Mouse (Mus musculus) midbrain, postnatal 0 days (tissue): ENCODE measurements at regions not wholly inside any gene's neighbourhood (a gene's known extent, or its start where the extent isn't known, plus 50 kb on each side); places are given as distances from the start of the nearest gene placed in this dataset.
A peak's percentile ranks its signal among the peaks of the same experiment; 100 is the strongest.

Source experiments
- ATAC-seq: fragments of 200-750 bp; cut with Nextera tagmentation; 2 replicates; pipeline ENCODE4 v1.8.0; 2017; ENCODE audit warnings: moderate number of reproducible peaks, mild to moderate bottlenecking, moderate TSS enrichment, moderate library complexity; ENCODE audit not compliant: low FRiP score
- DNase-seq: peaks from one replicate; pipeline ENCODE4 v3.0.0-alpha.2; 2015; ENCODE audit warnings: low spot score
- H3K27ac ChIP-seq: fragments of 300-500 bp; sonication (generic); 2 replicates; pipeline ENCODE4 v1.5.1; 2014; ENCODE audit warnings: low read depth, mild to moderate bottlenecking, low read length, mixed read lengths
- H3K27me3 ChIP-seq: fragments of 300-500 bp; sonication (generic); 2 replicates; pipeline ENCODE4 v1.6.1; 2014; ENCODE audit warnings: low read length, control low read depth, mixed read lengths; ENCODE audit not compliant: insufficient read depth
- H3K36me3 ChIP-seq: fragments of 300-500 bp; sonication (generic); 2 replicates; pipeline ENCODE4 v1.6.1; 2014; ENCODE audit warnings: low read length, control low read depth, mixed read lengths; ENCODE audit not compliant: insufficient read depth
- H3K4me1 ChIP-seq: fragments of 300-500 bp; sonication (generic); 2 replicates; pipeline ENCODE4 v1.6.1; 2014; ENCODE audit warnings: mild to moderate bottlenecking, control low read depth, antibody characterized with exemption, low read length, mixed read lengths; ENCODE audit not compliant: insufficient read depth
- H3K4me2 ChIP-seq: fragments of 300-500 bp; sonication (generic); 2 replicates; pipeline ENCODE4 v1.6.1; 2014; ENCODE audit warnings: low read depth, mild to moderate bottlenecking, low read length, mixed read lengths; ENCODE audit not compliant: poor library complexity, severe bottlenecking
- H3K4me3 ChIP-seq: fragments of 300-500 bp; sonication (generic); 2 replicates; pipeline ENCODE4 v1.5.1; 2014; ENCODE audit warnings: low read depth, mild to moderate bottlenecking, low read length, moderate library complexity
- H3K9ac ChIP-seq: fragments of 300-500 bp; sonication (generic); replicated peaks from 2 replicates; pipeline ENCODE4 v1.6.1; 2014; ENCODE audit warnings: mild to moderate bottlenecking, low read length, moderate library complexity, mixed read lengths; ENCODE audit not compliant: poor library complexity, severe bottlenecking
- H3K9me3 ChIP-seq: fragments of 300-500 bp; sonication (generic); 2 replicates; pipeline ENCODE4 v1.6.1; 2016; ENCODE audit warnings: low read length, control low read depth
- CTCF ChIP-seq: IDR thresholded peaks from 2 replicates; pipeline ENCODE4 v1.5.1; 2016; ENCODE audit warnings: antibody characterized with exemption, mild to moderate bottlenecking
- WGBS: fragments of 180-500 bp; shearing (Covaris S2); extraction: QIAGEN DNeasy Blood & Tissue Kit; methylation state at CpG from one replicate; pipeline ENCODE4 v1.1.7; 2014; 5-methylcytosine and 5-hydroxymethylcytosine counted together

GRCm38 (mm10) chr15:63006471-63007228, 838.3 kb downstream of the Gsdmc2 start:
- no peaks in the 10 kb centered on the region for H3K36me3 ChIP-seq
- H3K4me3 ChIP-seq: no peak overlapping the region
- no peak overlapping the region for H3K27ac ChIP-seq
- H3K9ac ChIP-seq: no peak overlapping the region
- DNase-seq (no peak), ATAC-seq (no peak)
- no peaks in the 10 kb centered on the region for H3K27me3 ChIP-seq
- H3K4me2 ChIP-seq: no peak overlapping the region
- no peaks in the 10 kb centered on the region for H3K4me1 ChIP-seq
- WGBS: 89% methylated on average over 14 of the region's 14 CpGs
- H3K9me3 ChIP-seq: no peaks in the 10 kb centered on the region
- TF ChIP-seq CTCF: peak; percentile 28; the same call in 1 of the 2 replicates

- no peak for DNase-seq
- 92% methylated on average over 2 of the region's 2 CpGs for WGBS
- Histone ChIP-seq H3K9me3 (no peaks in the 10 kb centered on the region), H3K9ac (no peak overlapping the region), H3K4me3 (no peak overlapping the region), H3K27ac (no peak overlapping the region), H3K4me1 (no peaks in the 10 kb centered on the region), H3K27me3 (no peaks in the 10 kb centered on the region), H3K36me3 (no peaks in the 10 kb centered on the region), H3K4me2 (no peak overlapping the region)
- TF ChIP-seq CTCF: no peak
- no peak for ATAC-seq
Measured at GRCm38 (mm10) chr15:62994691-62995090, 850.3 kb downstream of the Gsdmc2 start.

- ATAC-seq: no peak
- no peaks in the 10 kb centered on the region for H3K4me1 ChIP-seq
- H3K9ac ChIP-seq: no peak overlapping the region
- no peak for TF ChIP-seq CTCF
- WGBS: 89% methylated on average over 4 of the region's 4 CpGs
- H3K36me3 ChIP-seq: no peaks in the 10 kb centered on the region
- H3K9me3 ChIP-seq: no peaks in the 10 kb centered on the region
- no peak for DNase-seq
- H3K27me3 ChIP-seq: no peaks in the 10 kb centered on the region
- H3K27ac ChIP-seq: no peak overlapping the region
- H3K4me2 ChIP-seq: no peak overlapping the region
- no peak overlapping the region for H3K4me3 ChIP-seq
Measured at GRCm38 (mm10) chr15:62986871-62987270, 858.1 kb downstream of the Gsdmc2 start.

GRCm38 (mm10) chr15:62986147-62986546, 858.8 kb downstream of the Gsdmc2 start:
- H3K4me2 ChIP-seq: no peak overlapping the region
- no peaks in the 10 kb centered on the region for H3K4me1 ChIP-seq
- no peak for DNase-seq
- no peak overlapping the region for H3K27ac ChIP-seq
- no peaks in the 10 kb centered on the region for H3K27me3 ChIP-seq
- no peaks in the 10 kb centered on the region for H3K9me3 ChIP-seq
- no peaks in the 10 kb centered on the region for H3K36me3 ChIP-seq
- no peak overlapping the region for H3K4me3 ChIP-seq
- no peak overlapping the region for H3K9ac ChIP-seq
- TF ChIP-seq CTCF: no peak
- no peak for ATAC-seq
- WGBS: 75% methylated on average over 7 of the region's 7 CpGs

- H3K9ac ChIP-seq: no peak overlapping the region
- 79% methylated on average over 2 of the region's 2 CpGs for WGBS
- no peaks in the 10 kb centered on the region for H3K27me3 ChIP-seq
- TF ChIP-seq CTCF: no peak
- DNase-seq (no peak), ATAC-seq (no peak)
- no peaks in the 10 kb centered on the region for H3K36me3 ChIP-seq
- H3K9me3 ChIP-seq: no peaks in the 10 kb centered on the region
- H3K4me1 ChIP-seq: no peaks in the 10 kb centered on the region
- no peak overlapping the region for H3K4me3 ChIP-seq
- no peak overlapping the region for H3K27ac ChIP-seq
- no peak overlapping the region for H3K4me2 ChIP-seq
Measured at GRCm38 (mm10) chr15:62970566-62970965, 874.4 kb downstream of the Gsdmc2 start.

GRCm38 (mm10) chr15:62962681-62963080, 882.3 kb downstream of the Gsdmc2 start:
- Histone ChIP-seq H3K27ac (no peak overlapping the region), H3K36me3 (no peaks in the 10 kb centered on the region), H3K4me2 (no peak overlapping the region), H3K4me1 (no peaks in the 10 kb centered on the region), H3K4me3 (no peak overlapping the region), H3K27me3 (no peaks in the 10 kb centered on the region), H3K9me3 (no peaks in the 10 kb centered on the region), H3K9ac (no peak overlapping the region)
- no peak for ATAC-seq
- WGBS: 80% methylated on average over 5 of the region's 5 CpGs
- no peak for DNase-seq
- TF ChIP-seq CTCF: no peak
